ENCODE assay signal across 20 mouse cellular contexts in the genomic region with DNA sequence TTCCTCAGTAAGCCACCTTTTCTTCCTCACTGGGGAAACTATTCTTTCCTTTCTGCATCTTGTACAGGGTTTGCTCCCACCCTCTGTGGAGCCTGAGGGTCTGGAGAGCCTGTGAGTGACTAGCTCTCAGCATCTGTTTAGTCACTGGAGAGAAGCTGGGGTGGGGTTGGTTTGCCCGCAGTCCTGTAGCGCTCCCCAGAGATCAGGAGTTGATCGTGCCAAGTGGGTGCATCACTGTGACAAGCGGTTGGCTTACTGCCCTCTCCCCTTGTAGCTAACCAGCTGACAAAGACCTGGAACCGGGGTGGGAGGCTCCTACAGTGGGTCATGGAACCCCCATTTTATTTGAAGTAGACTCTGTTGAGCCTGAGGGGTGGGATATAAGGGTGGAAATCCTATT. TPM values are rescaled to one million over a fixed set of nuclear protein-coding genes. Genes with fewer than 3 reads are reported as not detected.
DNase-seq lines count a peak whose midpoint lies in the region; ATAC-seq lines count a peak whose summit lies in the region.
"Had no signal": no experiment of that assay in that cellular context is flagged by ENCODE, and none has a peak within 500 bp of the region (broad histone marks: within the 10 kb centered on the region; RNA-seq: fewer than 3 reads in every experiment).

No protein-coding gene starts in this region.

- no peak overlapping the region for H3K4me2 ChIP-seq in forebrain, embryonic 13.5 days
- H3K4me2 ChIP-seq in forebrain, embryonic 15.5 days (replicated peaks): no peak overlapping the region
- no peak overlapping the region for H3K4me2 ChIP-seq in hindbrain, embryonic 16.5 days (ENCODE audit: low read length)
- H3K4me2 ChIP-seq in hindbrain, embryonic 11.5 days (replicated peaks; ENCODE audit: low read depth, low read length): no peak overlapping the region
- no peak overlapping the region for H3K4me2 ChIP-seq in neural tube, embryonic 13.5 days
- H3K4me2 ChIP-seq: heart, embryonic 12.5 days; neural tube, embryonic 12.5 days had no signal

- H3K4me3 ChIP-seq in forebrain, embryonic 13.5 days: no peak overlapping the region
- H3K4me3 ChIP-seq in forebrain, embryonic 15.5 days: no peak overlapping the region
- no peak overlapping the region for H3K4me3 ChIP-seq in hindbrain, embryonic 16.5 days (ENCODE audit: low read length)
- H3K4me3 ChIP-seq in hindbrain, embryonic 11.5 days (ENCODE audit: low read depth, low read length): no peak overlapping the region
- no peak overlapping the region for H3K4me3 ChIP-seq in neural tube, embryonic 13.5 days
- H3K4me3 ChIP-seq: gastrocnemius, adult 2 months; heart, embryonic 12.5 days; neural tube, embryonic 12.5 days had no signal

- peak; percentile 48; the same call in 1 of the 2 replicates for ATAC-seq in forebrain, embryonic 13.5 days
- no peak; the same call in 1 of the 2 replicates for ATAC-seq in forebrain, embryonic 15.5 days (replicated peaks)
- ATAC-seq in hindbrain, embryonic 16.5 days: peak; percentile 46
- no peak for ATAC-seq in hindbrain, embryonic 11.5 days (ENCODE audit: low FRiP score)
- peak; percentile 44; the same call in 1 of the 2 replicates for ATAC-seq in neural tube, embryonic 13.5 days (ENCODE audit: low read depth)
- ATAC-seq in megakaryocyte-erythroid progenitor cell, adult 5-6 weeks (replicated peaks; ENCODE audit: low FRiP score, low TSS enrichment, poor library complexity, severe bottlenecking): no peak
- ATAC-seq: inflammation-experienced regulatory T-cells, adult 6 months; liver, postnatal 0 days had no signal

- WGBS in forebrain, embryonic 13.5 days: 76% methylated on average over 5 of the region's 5 CpGs
- 62% methylated on average over 5 of the region's 5 CpGs for WGBS in forebrain, embryonic 15.5 days
- WGBS in hindbrain, embryonic 16.5 days: 47% methylated on average over 5 of the region's 5 CpGs
- WGBS in hindbrain, embryonic 11.5 days: 88% methylated on average over 5 of the region's 5 CpGs
- 52% methylated on average over 5 of the region's 5 CpGs for WGBS in neural tube, embryonic 13.5 days

- H3K9me3 ChIP-seq in forebrain, embryonic 13.5 days (replicated peaks): no peaks in the 10 kb centered on the region
- H3K9me3 ChIP-seq in forebrain, embryonic 15.5 days: no peaks in the 10 kb centered on the region
- H3K9me3 ChIP-seq in hindbrain, embryonic 16.5 days (ENCODE audit: control insufficient read depth, low read length): no peaks in the 10 kb centered on the region
- no peaks in the 10 kb centered on the region for H3K9me3 ChIP-seq in hindbrain, embryonic 11.5 days (ENCODE audit: control insufficient read depth, low read length)
- H3K9me3 ChIP-seq in neural tube, embryonic 13.5 days: no peaks in the 10 kb centered on the region
- H3K9me3 ChIP-seq: heart, embryonic 12.5 days; neural tube, embryonic 12.5 days had no signal

- no peaks in the 10 kb centered on the region for H3K27me3 ChIP-seq in forebrain, embryonic 13.5 days
- H3K27me3 ChIP-seq in forebrain, embryonic 15.5 days: no peaks in the 10 kb centered on the region
- no peaks in the 10 kb centered on the region for H3K27me3 ChIP-seq in hindbrain, embryonic 16.5 days (replicated peaks; ENCODE audit: control insufficient read depth, insufficient read depth, low read length)
- no peaks in the 10 kb centered on the region for H3K27me3 ChIP-seq in hindbrain, embryonic 11.5 days (ENCODE audit: control insufficient read depth, insufficient read depth, low read length)
- H3K27me3 ChIP-seq in neural tube, embryonic 13.5 days: no peaks in the 10 kb centered on the region
- H3K27me3 ChIP-seq: CH12.LX; heart, embryonic 12.5 days; neural tube, embryonic 12.5 days had no signal

- H3K4me1 ChIP-seq in forebrain, embryonic 13.5 days: 0 out of 2 replicates have a peak, but pooled peaks cover 10% of the 10 kb centered on the region
- peaks cover 14% of the 10 kb centered on the region for H3K4me1 ChIP-seq in forebrain, embryonic 15.5 days
- H3K4me1 ChIP-seq in hindbrain, embryonic 16.5 days (ENCODE audit: control insufficient read depth, insufficient read depth, low read depth, low read length): peaks cover 9% of the 10 kb centered on the region; the same call in 1 of the 2 replicates
- H3K4me1 ChIP-seq in hindbrain, embryonic 11.5 days (replicated peaks; ENCODE audit: control insufficient read depth, insufficient read depth, low read length): no peaks in the 10 kb centered on the region
- H3K4me1 ChIP-seq in neural tube, embryonic 13.5 days (replicated peaks): peaks cover 20% of the 10 kb centered on the region

- no peak for DNase-seq in hindbrain, embryonic 11.5 days (ENCODE audit: low spot score)
- DNase-seq in neural tube, embryonic 10.5 days (ENCODE audit: extremely low spot score, low spot score): no peak
- no peak for DNase-seq in frontal cortex, postnatal 14 days (ENCODE audit: low spot score in 2 of 2)
- DNase-seq: cerebellum, adult 9-10 months; gastrocnemius, adult 2 months; heart, postnatal 14 days; kidney, adult 2 months; kidney, postnatal 10 days; liver, postnatal 0 days; lung, postnatal 10 days; right cerebral cortex, postnatal 14 days had no signal

- no peak overlapping the region for H3K9ac ChIP-seq in forebrain, embryonic 13.5 days
- no peak overlapping the region for H3K9ac ChIP-seq in forebrain, embryonic 15.5 days (replicated peaks)
- H3K9ac ChIP-seq in hindbrain, embryonic 16.5 days (ENCODE audit: low read depth, low read length): no peak overlapping the region
- H3K9ac ChIP-seq in hindbrain, embryonic 11.5 days (ENCODE audit: low read depth, low read length): no peak overlapping the region
- H3K9ac ChIP-seq in neural tube, embryonic 13.5 days: no peak overlapping the region
- H3K9ac ChIP-seq: heart, embryonic 12.5 days; liver, postnatal 0 days; neural tube, embryonic 12.5 days had no signal

- H3K27ac ChIP-seq in forebrain, embryonic 13.5 days: no peak overlapping the region
- H3K27ac ChIP-seq in forebrain, embryonic 15.5 days (replicated peaks): no peak overlapping the region
- H3K27ac ChIP-seq in hindbrain, embryonic 16.5 days (ENCODE audit: low read depth, low read length): no peak overlapping the region
- H3K27ac ChIP-seq in hindbrain, embryonic 11.5 days (ENCODE audit: low read depth, low read length): no peak overlapping the region
- peak overlapping the region; percentile 35 for H3K27ac ChIP-seq in neural tube, embryonic 13.5 days (replicated peaks)
- H3K27ac ChIP-seq: gastrocnemius, adult 2 months; neural tube, embryonic 12.5 days had no signal

- H3K36me3 ChIP-seq in forebrain, embryonic 13.5 days (ENCODE audit: poor library complexity, severe bottlenecking): 0 out of 2 replicates have a peak, but pooled peaks cover 3% of the 10 kb centered on the region
- H3K36me3 ChIP-seq in forebrain, embryonic 15.5 days: no peaks in the 10 kb centered on the region
- H3K36me3 ChIP-seq in hindbrain, embryonic 16.5 days (ENCODE audit: control insufficient read depth, insufficient read depth, low read length): no peaks in the 10 kb centered on the region
- no peaks in the 10 kb centered on the region for H3K36me3 ChIP-seq in hindbrain, embryonic 11.5 days (ENCODE audit: control insufficient read depth, insufficient read depth, low read length)
- no peaks in the 10 kb centered on the region for H3K36me3 ChIP-seq in neural tube, embryonic 13.5 days
- H3K36me3 ChIP-seq: neural tube, embryonic 12.5 days had no signal

RNA-seq across cellular contexts. Expression of gene Haao, which starts 27.1 kb away (rescaled TPM):
- 0.24 TPM in 1 of 2 replicates, not detected in the other for polyA plus RNA-seq in forebrain, embryonic 13.5 days (2015; fragmentation: Nextera tagmentation; extraction: Ambion mirVana)
- polyA plus RNA-seq in forebrain, embryonic 15.5 days (2015; fragmentation: Nextera tagmentation; extraction: Ambion mirVana): 0.13 TPM in 1 of 2 replicates, not detected in the other
- polyA plus RNA-seq in hindbrain, embryonic 16.5 days (2015; fragmentation: Nextera tagmentation; extraction: Ambion mirVana): 0.15 and 0.51 TPM in 2 replicates
- 0.18 TPM in 1 of 2 replicates, not detected in the other for polyA plus RNA-seq in hindbrain, embryonic 11.5 days (2014; fragmentation: Nextera tagmentation; extraction: Ambion mirVana)
- polyA plus RNA-seq in neural tube, embryonic 13.5 days (2015; fragmentation: Nextera tagmentation; extraction: Ambion mirVana): not detected in 2 replicates
- 1.6 and 3.9 TPM in 2 replicates for total RNA-seq in megakaryocyte-erythroid progenitor cell, adult 5-6 weeks (2014; fragmentation: Nextera tagmentation)
- total RNA-seq in megakaryocyte-erythroid progenitor cell, adult 5-6 weeks (2017): 3.2 and 3.9 TPM in 2 replicates
- total RNA-seq: gastrocnemius, adult 2 months; heart, postnatal 14 days had no signal
- polyA plus RNA-seq: neural tube, embryonic 12.5 days had no signal

Comparison
In these comparisons a context has a peak if more than half of its experiments do, and no peak if none do; other contexts are left out.
1. ATAC-seq: peak in forebrain, embryonic 13.5 days (single experiment), hindbrain, embryonic 16.5 days (single experiment) and neural tube, embryonic 13.5 days (single experiment); none in forebrain, embryonic 15.5 days (single experiment), hindbrain, embryonic 11.5 days (single experiment) and megakaryocyte-erythroid progenitor cell, adult 5-6 weeks (single experiment).